Mouse (Mus musculus) hindbrain, embryonic 16.5 days (tissue): ENCODE data around the gene Rxfp1. TPM values are rescaled to one million over a fixed set of nuclear protein-coding genes. Genes with fewer than 3 reads are reported as not detected.

Source experiments
- polyA plus RNA-seq: library from polyadenylated mRNA; unstranded; fragments of >200 nt; fragmentation: Nextera tagmentation; extraction: Ambion mirVana; gene quantifications from 2 replicates; pipeline ENCODE4 v1.2.1, GENCODE M21; 2015

Gene Rxfp1
- polyA plus RNA-seq, 1 experiment from 2014 or later, result 0.24 TPM

Other genes starting within 250 kb of the Rxfp1 start
- 4.5 and 5.5 TPM in 2 replicates for gene Fnip2, start 170.1 kb downstream of the Rxfp1 start, polyA plus RNA-seq
- gene Ppid, start 146.5 kb downstream of the Rxfp1 start, polyA plus RNA-seq, result 145 and 146 TPM in 2 replicates
- gene 4930579G24Rik, start 108.8 kb downstream of the Rxfp1 start, polyA plus RNA-seq, result 6.1 and 6.4 TPM in 2 replicates
- 45.4 and 45.6 TPM in 2 replicates for gene Etfdh, start 108.4 kb downstream of the Rxfp1 start, polyA plus RNA-seq
- gene Tmem144, start 114.9 kb upstream of the Rxfp1 start, polyA plus RNA-seq, result 2.2 and 2.3 TPM in 2 replicates
- 2.7 and 4.4 TPM in 2 replicates for gene Fam198b, start 146.7 kb upstream of the Rxfp1 start, polyA plus RNA-seq